Mouse (Mus musculus): ENCODE results near the gene Plekhh2. TPM values are rescaled to one million over a fixed set of nuclear protein-coding genes. Genes with fewer than 3 reads are reported as not detected.

Gene Plekhh2
- polyA plus RNA-seq, 2 experiments = 0.22 to 0.37 TPM

- peak in 2 of 3 experiments; percentile 6 to 10 for DNase-seq (ENCODE audit: low read depth in 3 of 3, low spot score in 3 of 3)
- 15% methylated on average over 3 of the region's 3 CpGs for WGBS (ENCODE audit: insufficient replicate concordance)
Observed at GRCm38 (mm10) chr17:84641893-84642292, 130.2 kb downstream of the Plekhh2 start.

GRCm38 (mm10) chr17:84642324-84642723 lies 130.6 kb downstream of the Plekhh2 start:
- Histone ChIP-seq H3K27ac (no peak overlapping the region), H3K4me2 (ENCODE audit: low read depth) (no peak overlapping the region), H3K4me1 (replicated peaks; ENCODE audit: control insufficient read depth in 2 of 2, insufficient read depth in 2 of 2, low read length in 1 of 2) (peaks cover 0 to 4% of the 10 kb centered on the region in 2 experiments; a peak in 2 of 4 replicates), H3K36me3 (replicated peaks; ENCODE audit: control insufficient read depth, insufficient read depth, low read depth) (no peaks in the 10 kb centered on the region), H3K9me3 (ENCODE audit: control insufficient read depth, low read length) (no peaks in the 10 kb centered on the region), H3K9ac (replicated peaks) (no peak overlapping the region), H3K27me3 (ENCODE audit: control insufficient read depth, insufficient read depth, low read length) (no peaks in the 10 kb centered on the region), H3K4me3 (ENCODE audit: insufficient read depth in 1 of 2, low read depth in 2 of 2, low read length in 2 of 2) (no peak overlapping the region)
- no peak for ATAC-seq (ENCODE audit: insufficient read depth)
- no peak for DNase-seq (ENCODE audit: low read depth in 3 of 3, low spot score in 3 of 3)
- TF ChIP-seq CTCF (IDR thresholded peaks at IDR 0.05; ENCODE audit: low read depth) = no peak
- TF ChIP-seq EP300 (IDR thresholded peaks at IDR 0.05; ENCODE audit: low read depth) = no peak
- 76% methylated on average over 9 of the region's 9 CpGs for WGBS (ENCODE audit: insufficient replicate concordance)

More at GRCm38 (mm10) chr17:84641893-84642292, 130.2 kb downstream of the Plekhh2 start:
- Histone ChIP-seq H3K9ac (replicated peaks) (no peak overlapping the region), H3K4me2 (ENCODE audit: low read depth) (no peak overlapping the region), H3K27me3 (ENCODE audit: control insufficient read depth, insufficient read depth, low read length) (no peaks in the 10 kb centered on the region), H3K36me3 (replicated peaks; ENCODE audit: control insufficient read depth, insufficient read depth, low read depth) (no peaks in the 10 kb centered on the region), H3K27ac (no peak overlapping the region), H3K4me1 (replicated peaks; ENCODE audit: control insufficient read depth in 2 of 2, insufficient read depth in 2 of 2, low read length in 1 of 2) (peaks cover 0 to 4% of the 10 kb centered on the region in 2 experiments; a peak in 2 of 4 replicates), H3K4me3 (ENCODE audit: insufficient read depth in 1 of 2, low read depth in 2 of 2, low read length in 2 of 2) (no peak overlapping the region), H3K9me3 (ENCODE audit: control insufficient read depth, low read length) (no peaks in the 10 kb centered on the region)
- no peak for TF ChIP-seq EP300 (IDR thresholded peaks at IDR 0.05; ENCODE audit: low read depth)
- peak; percentile 85 for TF ChIP-seq CTCF (IDR thresholded peaks at IDR 0.05; ENCODE audit: low read depth)
- ATAC-seq (ENCODE audit: insufficient read depth) = no peak

GRCm38 (mm10) chr17:84644292-84645050 lies 132.8 kb downstream of the Plekhh2 start:
- H3K4me3 ChIP-seq (ENCODE audit: insufficient read depth in 1 of 2, low read depth in 2 of 2, low read length in 2 of 2) = no peak overlapping the region
- WGBS (ENCODE audit: insufficient replicate concordance) = 36% methylated on average over 16 of the region's 16 CpGs
- H3K9me3 ChIP-seq (ENCODE audit: control insufficient read depth, low read length) = no peaks in the 10 kb centered on the region
- TF ChIP-seq EP300 (IDR thresholded peaks at IDR 0.05; ENCODE audit: low read depth) (no peak), CTCF (IDR thresholded peaks at IDR 0.05; ENCODE audit: low read depth) (no peak)
- H3K4me2 ChIP-seq (ENCODE audit: low read depth) = no peak overlapping the region
- ATAC-seq (ENCODE audit: insufficient read depth) (no peak), DNase-seq (ENCODE audit: low read depth in 3 of 3, low spot score in 3 of 3) (no peak)
- no peak overlapping the region for H3K9ac ChIP-seq (replicated peaks)
- H3K4me1 ChIP-seq (replicated peaks; ENCODE audit: control insufficient read depth in 2 of 2, insufficient read depth in 2 of 2, low read length in 1 of 2) = peaks cover 0 to 4% of the 10 kb centered on the region in 2 experiments; a peak in 2 of 4 replicates
- no peaks in the 10 kb centered on the region for H3K36me3 ChIP-seq (replicated peaks; ENCODE audit: control insufficient read depth, insufficient read depth, low read depth)
- H3K27me3 ChIP-seq (ENCODE audit: control insufficient read depth, insufficient read depth, low read length) = no peaks in the 10 kb centered on the region
- H3K27ac ChIP-seq = no peak overlapping the region

- 47% methylated on average over 9 of the region's 9 CpGs for WGBS (ENCODE audit: insufficient replicate concordance)
- Histone ChIP-seq H3K27ac (no peak overlapping the region), H3K9me3 (ENCODE audit: control insufficient read depth, low read length) (no peaks in the 10 kb centered on the region), H3K27me3 (ENCODE audit: control insufficient read depth, insufficient read depth, low read length) (no peaks in the 10 kb centered on the region), H3K4me1 (replicated peaks; ENCODE audit: control insufficient read depth in 2 of 2, insufficient read depth in 2 of 2, low read length in 1 of 2) (peaks cover 0 to 4% of the 10 kb centered on the region in 2 experiments; a peak in 2 of 4 replicates), H3K9ac (replicated peaks) (no peak overlapping the region), H3K36me3 (replicated peaks; ENCODE audit: control insufficient read depth, insufficient read depth, low read depth) (no peaks in the 10 kb centered on the region), H3K4me3 (ENCODE audit: insufficient read depth in 1 of 2, low read depth in 2 of 2, low read length in 2 of 2) (no peak overlapping the region), H3K4me2 (ENCODE audit: low read depth) (no peak overlapping the region)
- DNase-seq (ENCODE audit: low read depth in 3 of 3, low spot score in 3 of 3) (no peak), ATAC-seq (ENCODE audit: insufficient read depth) (no peak)
- TF ChIP-seq CTCF (IDR thresholded peaks at IDR 0.05; ENCODE audit: low read depth) (no peak), EP300 (IDR thresholded peaks at IDR 0.05; ENCODE audit: low read depth) (no peak)
Observed at GRCm38 (mm10) chr17:84645119-84645518, 133.4 kb downstream of the Plekhh2 start.

GRCm38 (mm10) chr17:84645894-84646293 lies 134.2 kb downstream of the Plekhh2 start:
- no peak overlapping the region for H3K9ac ChIP-seq (replicated peaks)
- no peak overlapping the region for H3K4me3 ChIP-seq (ENCODE audit: insufficient read depth in 1 of 2, low read depth in 2 of 2, low read length in 2 of 2)
- peaks cover 0 to 6% of the 10 kb centered on the region in 2 experiments; a peak in 2 of 4 replicates for H3K4me1 ChIP-seq (replicated peaks; ENCODE audit: control insufficient read depth in 2 of 2, insufficient read depth in 2 of 2, low read length in 1 of 2)
- no peaks in the 10 kb centered on the region for H3K9me3 ChIP-seq (ENCODE audit: control insufficient read depth, low read length)
- H3K27ac ChIP-seq = no peak overlapping the region
- no peaks in the 10 kb centered on the region for H3K27me3 ChIP-seq (ENCODE audit: control insufficient read depth, insufficient read depth, low read length)
- H3K36me3 ChIP-seq (replicated peaks; ENCODE audit: control insufficient read depth, insufficient read depth, low read depth) = no peaks in the 10 kb centered on the region
- H3K4me2 ChIP-seq (ENCODE audit: low read depth) = no peak overlapping the region
- ATAC-seq (ENCODE audit: insufficient read depth) = no peak
- TF ChIP-seq EP300 (IDR thresholded peaks at IDR 0.05; ENCODE audit: low read depth) = no peak
- TF ChIP-seq CTCF (IDR thresholded peaks at IDR 0.05; ENCODE audit: low read depth) = no peak
- DNase-seq (ENCODE audit: low read depth in 3 of 3, low spot score in 3 of 3) = no peak
- WGBS (ENCODE audit: insufficient replicate concordance) = 8% methylated on average over 6 of the region's 7 CpGs

Data from liver, embryonic 14.5 days (tissue).